Mouse (Mus musculus) lung, postnatal 25 days (tissue): Measurements from ENCODE around the gene Itga4.

ENCODE experiments used
- DNase-seq: peaks from one replicate; pipeline ENCODE4 v3.0.0; 2022; ENCODE audit warnings: low spot score

Itga4 gene

GRCm38 (mm10) chr2:79352100-79352802 lies 97.0 kb downstream of the Itga4 start:
- DNase-seq, result no peak

GRCm38 (mm10) chr2:79354773-79355172 lies 99.5 kb downstream of the Itga4 start:
- no peak for DNase-seq

GRCm38 (mm10) chr2:79357835-79358234 lies 102.6 kb downstream of the Itga4 start:
- no peak for DNase-seq

- DNase-seq, result no peak
These were observed 106.8 kb downstream of the Itga4 start for GRCm38 (mm10) chr2:79362029-79362428.

GRCm38 (mm10) chr2:79363920-79364319 lies 108.7 kb downstream of the Itga4 start:
- no peak for DNase-seq

- DNase-seq, result no peak
These were observed 112.5 kb downstream of the Itga4 start for GRCm38 (mm10) chr2:79367451-79368450.

- DNase-seq, result no peak
These were observed 113.4 kb downstream of the Itga4 start for GRCm38 (mm10) chr2:79368661-79369060.

- no peak for DNase-seq
These were observed 113.9 kb downstream of the Itga4 start for GRCm38 (mm10) chr2:79369061-79369524.

GRCm38 (mm10) chr2:79369905-79370304 lies 114.7 kb downstream of the Itga4 start:
- DNase-seq, result no peak

- DNase-seq, result peak; percentile 14
These were observed 115.6 kb downstream of the Itga4 start for GRCm38 (mm10) chr2:79370711-79371312.

- DNase-seq, result no peak
These were observed 116.3 kb downstream of the Itga4 start for GRCm38 (mm10) chr2:79371326-79372153.

- no peak for DNase-seq
These were observed 116.9 kb downstream of the Itga4 start for GRCm38 (mm10) chr2:79372154-79372467.

GRCm38 (mm10) chr2:79372486-79373200 lies 117.4 kb downstream of the Itga4 start:
- peak; percentile 12 for DNase-seq

GRCm38 (mm10) chr2:79378346-79379086 lies 123.3 kb downstream of the Itga4 start:
- DNase-seq, result no peak

GRCm38 (mm10) chr2:79379087-79380041 lies 124.1 kb downstream of the Itga4 start:
- DNase-seq, result no peak
